Mouse (Mus musculus) ES-E14 (cell line): ENCODE measurements around the gene Tubgcp4.

Experiments used
- CHD2 ChIP-seq: IDR thresholded peaks from 2 replicates; pipeline ENCODE4 v1.6.1; 2014; ENCODE audit warnings: mild to moderate bottlenecking, low read depth, low read length, inconsistent platforms
- HCFC1 ChIP-seq: IDR thresholded peaks from 2 replicates; pipeline ENCODE4 v1.6.1; 2012; ENCODE audit warnings: low read length, inconsistent platforms, borderline replicate concordance; ENCODE audit not compliant: insufficient read depth
- MAFK ChIP-seq: IDR thresholded peaks from 2 replicates; pipeline ENCODE4 v1.6.1; 2014; ENCODE audit warnings: mild to moderate bottlenecking, low read depth, low read length, inconsistent platforms; ENCODE audit not compliant: insufficient read depth
- ZC3H11A ChIP-seq: IDR thresholded peaks from 2 replicates; pipeline ENCODE4 v1.6.1; 2012; ENCODE audit warnings: low read depth, mild to moderate bottlenecking, inconsistent platforms, low read length, borderline replicate concordance

- TF ChIP-seq MAFK: no peak
- no peak for TF ChIP-seq HCFC1
- no peak for TF ChIP-seq ZC3H11A
- TF ChIP-seq CHD2: no peak
These were observed 33.8 kb downstream of the Tubgcp4 start for GRCm38 (mm10) chr2:121204276-121204675.
